Mouse (Mus musculus): ENCODE measurements around the gene Slc5a2. TPM values are rescaled to one million over a fixed set of nuclear protein-coding genes. Genes with fewer than 3 reads are reported as not detected.

The Slc5a2 gene
- polyA plus RNA-seq (2015; fragmentation: Nextera tagmentation; extraction: Ambion mirVana): 0.63 and 1.0 TPM in 2 replicates

GRCm38 (mm10) chr7:128265411-128265810 is at the start of gene Slc5a2:
Slc5a2 (plus strand) TSS chr7:128265657.
- Histone ChIP-seq H3K36me3 (ENCODE audit: control insufficient read depth, insufficient read depth, low read length) (no peaks in the 10 kb centered on the region), H3K27me3 (ENCODE audit: control insufficient read depth, insufficient read depth, low read length) (no peaks in the 10 kb centered on the region), H3K9me3 (ENCODE audit: control insufficient read depth, low read length) (no peaks in the 10 kb centered on the region), H3K27ac (replicated peaks) (no peak within 1 kb of the TSS), H3K4me1 (replicated peaks; ENCODE audit: control insufficient read depth, insufficient read depth) (no peaks in the 10 kb centered on the region), H3K9ac (ENCODE audit: low read length) (no peak within 1 kb of the TSS), H3K4me2 (replicated peaks; ENCODE audit: low read depth) (no peak within 1 kb of the TSS), H3K4me3 (ENCODE audit: low read depth, low read length) (no peak within 1 kb of the TSS)
- WGBS: 79% methylated on average over 6 of the region's 6 CpGs
- TF ChIP-seq CTCF (IDR thresholded peaks at IDR 0.05; ENCODE audit: low read depth) (no peak), EP300 (optimal IDR thresholded peaks at IDR 0.05) (no peak)
- DNase-seq (ENCODE audit: low spot score) (no peak), ATAC-seq (ENCODE audit: low FRiP score, low TSS enrichment) (no peak)

GRCm38 (mm10) chr7:128219952-128220351 is 45.5 kb upstream of the Slc5a2 start:
- Histone ChIP-seq H3K27me3 (ENCODE audit: control insufficient read depth, insufficient read depth, low read length) (no peaks in the 10 kb centered on the region), H3K4me3 (ENCODE audit: low read depth, low read length) (no peak overlapping the region), H3K36me3 (ENCODE audit: control insufficient read depth, insufficient read depth, low read length) (no peaks in the 10 kb centered on the region), H3K4me1 (replicated peaks; ENCODE audit: control insufficient read depth, insufficient read depth) (no peaks in the 10 kb centered on the region), H3K4me2 (replicated peaks; ENCODE audit: low read depth) (no peak overlapping the region), H3K27ac (replicated peaks) (no peak overlapping the region), H3K9me3 (ENCODE audit: control insufficient read depth, low read length) (no peaks in the 10 kb centered on the region), H3K9ac (ENCODE audit: low read length) (no peak overlapping the region)
- TF ChIP-seq CTCF (IDR thresholded peaks at IDR 0.05; ENCODE audit: low read depth): no peak
- no peak for TF ChIP-seq EP300 (optimal IDR thresholded peaks at IDR 0.05)
- ATAC-seq (ENCODE audit: low FRiP score, low TSS enrichment) (no peak), DNase-seq (ENCODE audit: low spot score) (no peak)
- WGBS: 69% methylated on average over 4 of the region's 4 CpGs

- no peaks in the 10 kb centered on the region for H3K27me3 ChIP-seq (ENCODE audit: control insufficient read depth, insufficient read depth, low read length)
- 71% methylated on average over 3 of the region's 3 CpGs for WGBS
- no peak for ATAC-seq (ENCODE audit: low FRiP score, low TSS enrichment)
These were observed 44.5 kb upstream of the Slc5a2 start for GRCm38 (mm10) chr7:128220936-128221335.

GRCm38 (mm10) chr7:128231741-128232140 is 33.7 kb upstream of the Slc5a2 start:
- H3K36me3 ChIP-seq (ENCODE audit: control insufficient read depth, insufficient read depth, low read length): 0 out of 2 replicates have a peak, but pooled peaks cover 2% of the 10 kb centered on the region
- no peak for DNase-seq (ENCODE audit: low spot score)
- H3K4me2 ChIP-seq (replicated peaks; ENCODE audit: low read depth): no peak overlapping the region
- WGBS: 43% methylated on average over 8 of the region's 8 CpGs
- TF ChIP-seq EP300 (optimal IDR thresholded peaks at IDR 0.05) (no peak), CTCF (IDR thresholded peaks at IDR 0.05; ENCODE audit: low read depth) (no peak)
- H3K27ac ChIP-seq (replicated peaks): no peak overlapping the region
- no peaks in the 10 kb centered on the region for H3K4me1 ChIP-seq (replicated peaks; ENCODE audit: control insufficient read depth, insufficient read depth)
- no peak overlapping the region for H3K4me3 ChIP-seq (ENCODE audit: low read depth, low read length)
- ATAC-seq (ENCODE audit: low FRiP score, low TSS enrichment): no peak
- H3K9ac ChIP-seq (ENCODE audit: low read length): no peak overlapping the region
- H3K9me3 ChIP-seq (ENCODE audit: control insufficient read depth, low read length): no peaks in the 10 kb centered on the region
- H3K27me3 ChIP-seq (ENCODE audit: control insufficient read depth, insufficient read depth, low read length): no peaks in the 10 kb centered on the region

More at GRCm38 (mm10) chr7:128220936-128221335, 44.5 kb upstream of the Slc5a2 start:
- no peak for DNase-seq (ENCODE audit: low spot score)
- Histone ChIP-seq H3K27ac (replicated peaks) (no peak overlapping the region), H3K9ac (ENCODE audit: low read length) (no peak overlapping the region), H3K4me3 (ENCODE audit: low read depth, low read length) (no peak overlapping the region), H3K9me3 (ENCODE audit: control insufficient read depth, low read length) (no peaks in the 10 kb centered on the region), H3K36me3 (ENCODE audit: control insufficient read depth, insufficient read depth, low read length) (no peaks in the 10 kb centered on the region), H3K4me2 (replicated peaks; ENCODE audit: low read depth) (no peak overlapping the region), H3K4me1 (replicated peaks; ENCODE audit: control insufficient read depth, insufficient read depth) (no peaks in the 10 kb centered on the region)
- TF ChIP-seq CTCF (IDR thresholded peaks at IDR 0.05; ENCODE audit: low read depth): no peak
- TF ChIP-seq EP300 (optimal IDR thresholded peaks at IDR 0.05): no peak

- Histone ChIP-seq H3K4me2 (replicated peaks; ENCODE audit: low read depth) (no peak overlapping the region), H3K4me1 (replicated peaks; ENCODE audit: control insufficient read depth, insufficient read depth) (no peaks in the 10 kb centered on the region; the same call in 1 of the 2 replicates), H3K36me3 (ENCODE audit: control insufficient read depth, insufficient read depth, low read length) (peaks cover 3% of the 10 kb centered on the region; the same call in 1 of the 2 replicates), H3K27ac (replicated peaks) (no peak overlapping the region), H3K27me3 (ENCODE audit: control insufficient read depth, insufficient read depth, low read length) (no peaks in the 10 kb centered on the region), H3K4me3 (ENCODE audit: low read depth, low read length) (no peak overlapping the region), H3K9ac (ENCODE audit: low read length) (no peak overlapping the region), H3K9me3 (ENCODE audit: control insufficient read depth, low read length) (no peaks in the 10 kb centered on the region)
- DNase-seq (ENCODE audit: low spot score) (no peak), ATAC-seq (ENCODE audit: low FRiP score, low TSS enrichment) (no peak)
- 79% methylated on average over 2 of the region's 2 CpGs for WGBS
- no peak for TF ChIP-seq CTCF (IDR thresholded peaks at IDR 0.05; ENCODE audit: low read depth)
- TF ChIP-seq EP300 (optimal IDR thresholded peaks at IDR 0.05): no peak
These were observed 30.7 kb upstream of the Slc5a2 start for GRCm38 (mm10) chr7:128234796-128235195.

GRCm38 (mm10) chr7:128235481-128235880 is 30.0 kb upstream of the Slc5a2 start:
- H3K36me3 ChIP-seq (ENCODE audit: control insufficient read depth, insufficient read depth, low read length): peaks cover 10% of the 10 kb centered on the region
- H3K9ac ChIP-seq (ENCODE audit: low read length): no peak overlapping the region
- ATAC-seq (ENCODE audit: low FRiP score, low TSS enrichment) (no peak), DNase-seq (ENCODE audit: low spot score) (no peak)
- no peaks in the 10 kb centered on the region for H3K9me3 ChIP-seq (ENCODE audit: control insufficient read depth, low read length)
- no peaks in the 10 kb centered on the region for H3K27me3 ChIP-seq (ENCODE audit: control insufficient read depth, insufficient read depth, low read length)
- no peak overlapping the region for H3K4me2 ChIP-seq (replicated peaks; ENCODE audit: low read depth)
- no peak overlapping the region for H3K4me3 ChIP-seq (ENCODE audit: low read depth, low read length)
- no peaks in the 10 kb centered on the region; the same call in 1 of the 2 replicates for H3K4me1 ChIP-seq (replicated peaks; ENCODE audit: control insufficient read depth, insufficient read depth)
- 64% methylated on average over 1 of the region's 1 CpGs for WGBS
- no peak overlapping the region for H3K27ac ChIP-seq (replicated peaks)
- TF ChIP-seq EP300 (optimal IDR thresholded peaks at IDR 0.05) (no peak), CTCF (IDR thresholded peaks at IDR 0.05; ENCODE audit: low read depth) (no peak)
